Mouse (Mus musculus): ENCODE results near the gene Esrrg.

The Esrrg gene

GRCm38 (mm10) chr1:188147381-188148156, 539.0 kb downstream of the Esrrg start:
- in situ Hi-C loops (cut with MboI, MseI): no loop called here

GRCm38 (mm10) chr1:188151066-188151465, 542.5 kb downstream of the Esrrg start:
- in situ Hi-C loops (cut with MboI, MseI): no loop called here

- in situ Hi-C loops (cut with MboI, MseI): no loop called here
Observed at GRCm38 (mm10) chr1:188152011-188152410, 543.4 kb downstream of the Esrrg start.

- in situ Hi-C loops (cut with MboI, MseI): no loop called here
Observed at GRCm38 (mm10) chr1:188153665-188154064, 545.1 kb downstream of the Esrrg start.

- in situ Hi-C loops (cut with MboI, MseI): no loop called here
Observed at GRCm38 (mm10) chr1:188154466-188155110, 546.0 kb downstream of the Esrrg start.

GRCm38 (mm10) chr1:188155135-188155779, 546.7 kb downstream of the Esrrg start:
- in situ Hi-C loops (cut with MboI, MseI): no loop called here

GRCm38 (mm10) chr1:188156520-188156919, 547.9 kb downstream of the Esrrg start:
- in situ Hi-C loops (cut with MboI, MseI): no loop called here

- in situ Hi-C loops (cut with MboI, MseI): no loop called here
Observed at GRCm38 (mm10) chr1:188157237-188157955, 548.8 kb downstream of the Esrrg start.

GRCm38 (mm10) chr1:188158675-188159074, 550.1 kb downstream of the Esrrg start:
- in situ Hi-C loops (cut with MboI, MseI): no loop called here

- in situ Hi-C loops (cut with MboI, MseI): no loop called here
Observed at GRCm38 (mm10) chr1:188159108-188159507, 550.5 kb downstream of the Esrrg start.

- in situ Hi-C loops (cut with MboI, MseI): no loop called here
Observed at GRCm38 (mm10) chr1:188163058-188163457, 554.5 kb downstream of the Esrrg start.

- in situ Hi-C loops (cut with MboI, MseI): no loop called here
Observed at GRCm38 (mm10) chr1:188164251-188164650, 555.7 kb downstream of the Esrrg start.

- in situ Hi-C loops (cut with MboI, MseI): no loop called here
Observed at GRCm38 (mm10) chr1:188173859-188174258, 565.3 kb downstream of the Esrrg start.

- in situ Hi-C loops (cut with MboI, MseI): no loop called here
Observed at GRCm38 (mm10) chr1:188182951-188183350, 574.4 kb downstream of the Esrrg start.

GRCm38 (mm10) chr1:188186440-188187117, 578.0 kb downstream of the Esrrg start:
- in situ Hi-C loops (cut with MboI, MseI): no loop called here

GRCm38 (mm10) chr1:188192971-188193370, 584.4 kb downstream of the Esrrg start:
- in situ Hi-C loops (cut with MboI, MseI): no loop called here

- in situ Hi-C loops (cut with MboI, MseI): no loop called here
Observed at GRCm38 (mm10) chr1:188207421-188207820, 598.8 kb downstream of the Esrrg start.

- in situ Hi-C loops (cut with MboI, MseI): no loop called here
Observed at GRCm38 (mm10) chr1:188209025-188209424, 600.4 kb downstream of the Esrrg start.

- in situ Hi-C loops (cut with MboI, MseI): loop anchor here in 1 of 2 experiments (10.0 kb wide), 1 partner anchor 610 kb away; no protein-coding TSS in a partner anchor
Observed at GRCm38 (mm10) chr1:188214885-188215611, 606.5 kb downstream of the Esrrg start.

GRCm38 (mm10) chr1:188221226-188221792, 612.7 kb downstream of the Esrrg start:
- in situ Hi-C loops (cut with MboI, MseI): no loop called here
